Mouse (Mus musculus) liver, embryonic 12.5 days (tissue): ENCODE data around the gene Taf5l. TPM values are rescaled to one million over a fixed set of nuclear protein-coding genes. Genes with fewer than 3 reads are reported as not detected.

Source experiments
- ATAC-seq: fragments of 200-750 bp; cut with Nextera tagmentation; 2 replicates; pipeline ENCODE4 v1.8.0; 2017; ENCODE audit warnings: moderate number of reproducible peaks, mild to moderate bottlenecking, moderate library complexity
- H3K27ac ChIP-seq: fragments of 300-500 bp; sonication (generic); 2 replicates; pipeline ENCODE4 v1.5.1; 2016; ENCODE audit warnings: mild to moderate bottlenecking
- H3K27me3 ChIP-seq: fragments of 300-500 bp; sonication (generic); replicated peaks from 2 replicates; pipeline ENCODE4 v1.6.1; 2016; ENCODE audit warnings: mild to moderate bottlenecking, moderate library complexity
- H3K36me3 ChIP-seq: fragments of 300-500 bp; sonication (generic); 2 replicates; pipeline ENCODE4 v1.6.1; 2016; ENCODE audit warnings: mild to moderate bottlenecking, moderate library complexity
- H3K4me1 ChIP-seq: fragments of 300-500 bp; sonication (generic); 2 replicates; pipeline ENCODE4 v1.6.1; 2016
- H3K4me2 ChIP-seq: fragments of 300-500 bp; sonication (generic); 2 replicates; pipeline ENCODE4 v1.6.1; 2016; ENCODE audit warnings: mild to moderate bottlenecking, moderate library complexity
- H3K4me3 ChIP-seq: fragments of 300-500 bp; sonication (generic); 2 replicates; pipeline ENCODE4 v1.5.1; 2016; ENCODE audit warnings: mild to moderate bottlenecking, moderate library complexity
- H3K9ac ChIP-seq: fragments of 300-500 bp; sonication (generic); 2 replicates; pipeline ENCODE4 v1.6.1; 2016; ENCODE audit warnings: mild to moderate bottlenecking, moderate library complexity
- H3K9me3 ChIP-seq: fragments of 300-500 bp; sonication (generic); replicated peaks from 2 replicates; pipeline ENCODE4 v1.6.1; 2016; ENCODE audit warnings: mild to moderate bottlenecking, moderate library complexity
- WGBS: fragments of 180-500 bp; shearing (Covaris S2); methylation state at CpG from one replicate; pipeline ENCODE4 v1.1.7; 2016; ENCODE audit not compliant: insufficient replicate concordance; 5-methylcytosine and 5-hydroxymethylcytosine counted together
- polyA plus RNA-seq: library from polyadenylated mRNA; unstranded; fragments of >200 nt; fragmentation: Nextera tagmentation; extraction: Ambion mirVana; gene quantifications from 2 replicates; pipeline ENCODE4 v1.2.1, GENCODE M21; 2016

Gene Taf5l
- polyA plus RNA-seq, 1 experiment from 2014 or later = 47.2 TPM

- H3K9me3 ChIP-seq = no peaks in the 10 kb centered on the region
- H3K9ac ChIP-seq = no peak overlapping the region
- H3K27me3 ChIP-seq = no peaks in the 10 kb centered on the region
- H3K4me1 ChIP-seq = peaks cover 28% of the 10 kb centered on the region
- peaks cover 85% of the 10 kb centered on the region for H3K36me3 ChIP-seq
- no peak overlapping the region for H3K4me3 ChIP-seq
- H3K4me2 ChIP-seq = no peak overlapping the region
- no peak overlapping the region for H3K27ac ChIP-seq
- no peak for ATAC-seq
- 78% methylated on average over 6 of the region's 6 CpGs for WGBS
Measured at GRCm38 (mm10) chr8:124007829-124008228, 13.4 kb downstream of the Taf5l start.

DNA sequence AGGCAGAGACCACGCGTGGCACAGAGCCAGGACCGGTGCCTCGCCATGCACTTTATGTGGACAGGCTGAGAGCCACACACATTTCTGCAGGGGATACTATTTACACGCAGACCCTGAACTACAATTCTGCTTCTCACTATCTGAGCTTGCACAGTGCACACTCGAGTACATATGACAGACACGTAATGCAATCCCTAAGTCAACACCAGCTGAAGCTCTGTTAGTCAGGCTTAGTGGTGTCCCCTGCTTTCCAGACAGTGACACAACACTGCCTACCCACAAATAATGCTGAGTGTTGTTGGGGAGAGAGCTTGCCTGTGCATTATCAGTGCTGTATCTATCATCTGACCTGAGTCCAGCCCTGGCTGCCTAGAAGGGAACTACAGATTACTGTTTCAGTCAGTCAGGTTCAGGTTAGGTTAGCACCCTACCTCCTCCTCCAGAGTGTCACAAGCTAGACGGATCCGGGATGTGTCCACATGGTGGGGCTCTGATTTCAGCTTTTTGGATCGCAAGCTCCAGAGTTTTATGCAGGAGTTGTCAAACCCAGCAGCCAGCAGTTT is 18.6 kb downstream of the Taf5l start:
- no peak overlapping the region for H3K4me2 ChIP-seq
- no peaks in the 10 kb centered on the region for H3K27me3 ChIP-seq
- no peak overlapping the region for H3K4me3 ChIP-seq
- no peak overlapping the region; the same call in 1 of the 2 replicates for H3K9ac ChIP-seq
- 93% methylated on average over 10 of the region's 10 CpGs for WGBS
- H3K9me3 ChIP-seq = no peaks in the 10 kb centered on the region
- peaks cover 99% of the 10 kb centered on the region for H3K36me3 ChIP-seq
- 0 out of 2 replicates have a peak, but pooled peaks cover 7% of the 10 kb centered on the region for H3K4me1 ChIP-seq
- peak; percentile 27; the same call in 1 of the 2 replicates for ATAC-seq
- H3K27ac ChIP-seq = no peak overlapping the region

- Histone ChIP-seq H3K4me2 (no peak overlapping the region), H3K27ac (no peak overlapping the region), H3K9me3 (no peaks in the 10 kb centered on the region), H3K4me3 (no peak overlapping the region), H3K4me1 (0 out of 2 replicates have a peak, but pooled peaks cover 7% of the 10 kb centered on the region), H3K36me3 (peaks cover 96% of the 10 kb centered on the region), H3K9ac (no peak overlapping the region), H3K27me3 (no peaks in the 10 kb centered on the region)
- ATAC-seq = no peak
- WGBS = 95% methylated on average over 2 of the region's 2 CpGs
Measured at GRCm38 (mm10) chr8:123999568-123999967, 21.6 kb downstream of the Taf5l start.

DNA sequence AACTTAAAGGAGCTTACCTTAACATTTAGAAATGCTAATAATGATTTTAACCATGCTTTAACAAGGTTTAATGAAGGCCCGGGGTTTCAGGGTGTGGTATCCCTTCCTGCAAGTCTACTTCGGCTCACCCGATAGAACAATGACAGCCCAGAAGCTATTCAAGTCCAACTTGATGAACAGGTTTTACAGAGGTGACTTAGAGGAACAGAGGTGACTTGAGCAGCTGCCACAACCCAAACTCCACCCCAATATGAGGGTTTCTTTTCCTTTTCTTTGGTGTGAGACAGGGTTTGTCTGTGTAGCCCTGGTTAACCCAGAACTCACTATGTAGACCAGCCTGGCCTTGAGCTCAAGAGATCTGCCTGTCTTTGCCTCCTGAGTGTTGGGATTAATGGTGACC is 27.2 kb downstream of the Taf5l start:
- Histone ChIP-seq H3K36me3 (peaks cover 61% of the 10 kb centered on the region), H3K4me2 (no peak overlapping the region), H3K9ac (no peak overlapping the region), H3K27me3 (no peaks in the 10 kb centered on the region), H3K4me1 (peaks cover 47% of the 10 kb centered on the region), H3K9me3 (no peaks in the 10 kb centered on the region), H3K4me3 (no peak overlapping the region), H3K27ac (no peak overlapping the region)
- 81% methylated on average over 3 of the region's 3 CpGs for WGBS
- ATAC-seq = no peak

DNA sequence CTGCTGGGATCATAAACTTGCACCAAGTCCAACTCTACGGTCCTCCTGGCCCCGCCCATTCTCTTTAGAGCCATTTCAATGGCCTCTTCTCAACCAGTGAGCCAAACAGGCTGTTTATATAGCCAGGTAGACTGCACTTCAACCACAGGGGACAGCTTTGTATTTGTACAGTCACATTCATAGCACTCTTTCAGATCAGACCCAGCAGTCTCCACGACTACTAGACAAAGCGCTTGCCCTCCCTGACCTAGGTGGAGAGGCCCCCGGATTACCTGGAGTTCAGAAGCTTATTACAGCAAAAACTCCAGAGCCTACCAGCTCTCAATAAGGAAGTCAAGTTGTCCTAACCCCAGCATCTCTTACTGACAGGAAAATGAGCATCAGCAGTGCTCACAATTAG is 27.6 kb downstream of the Taf5l start:
- H3K27ac ChIP-seq = no peak overlapping the region
- no peaks in the 10 kb centered on the region for H3K27me3 ChIP-seq
- no peak overlapping the region for H3K4me2 ChIP-seq
- no peak overlapping the region for H3K4me3 ChIP-seq
- no peaks in the 10 kb centered on the region for H3K9me3 ChIP-seq
- H3K9ac ChIP-seq = no peak overlapping the region
- ATAC-seq = no peak
- peaks cover 57% of the 10 kb centered on the region for H3K36me3 ChIP-seq
- H3K4me1 ChIP-seq = peaks cover 51% of the 10 kb centered on the region
- 86% methylated on average over 5 of the region's 5 CpGs for WGBS

DNA sequence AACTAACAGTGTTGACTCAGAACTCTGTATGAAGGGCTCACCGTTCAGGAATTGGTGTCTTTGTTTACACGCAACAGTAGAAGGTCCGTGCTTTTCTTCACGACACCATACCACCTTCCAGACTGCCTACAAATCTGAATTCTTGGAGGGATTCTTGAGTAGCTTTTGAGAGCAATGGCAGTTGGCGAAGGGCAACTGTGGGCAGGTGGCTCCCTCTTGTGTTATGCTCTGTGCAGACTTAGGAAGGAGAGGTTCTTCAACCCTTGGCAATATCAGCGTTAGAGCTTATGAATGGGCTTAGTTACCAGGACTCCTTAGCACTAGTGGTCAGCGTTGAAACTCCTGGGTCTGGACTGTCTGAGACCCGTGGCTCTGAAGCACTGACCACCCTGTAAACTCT is 28.6 kb downstream of the Taf5l start:
- Histone ChIP-seq H3K4me1 (peaks cover 59% of the 10 kb centered on the region), H3K36me3 (peaks cover 48% of the 10 kb centered on the region), H3K27me3 (no peaks in the 10 kb centered on the region), H3K9ac (no peak overlapping the region), H3K4me2 (no peak overlapping the region), H3K27ac (peak overlapping the region; percentile 76), H3K9me3 (no peaks in the 10 kb centered on the region), H3K4me3 (no peak overlapping the region)
- 73% methylated on average over 8 of the region's 8 CpGs for WGBS
- ATAC-seq = no peak

GRCm38 (mm10) chr8:123990277-123991049 is 30.7 kb downstream of the Taf5l start:
- Histone ChIP-seq H3K9ac (peak overlapping the region; percentile 77), H3K36me3 (peaks cover 29% of the 10 kb centered on the region), H3K27ac (peak overlapping the region; percentile 99), H3K4me3 (peak overlapping the region; percentile 39), H3K9me3 (no peaks in the 10 kb centered on the region), H3K4me2 (peak overlapping the region; percentile 82), H3K27me3 (no peaks in the 10 kb centered on the region), H3K4me1 (peaks cover 80% of the 10 kb centered on the region)
- peak; percentile 50 for ATAC-seq
- 27% methylated on average over 13 of the region's 13 CpGs for WGBS

- Histone ChIP-seq H3K36me3 (peaks cover 16% of the 10 kb centered on the region), H3K9me3 (no peaks in the 10 kb centered on the region), H3K27ac (peak overlapping the region; percentile 99), H3K4me2 (peak overlapping the region; percentile 82), H3K9ac (peak overlapping the region; percentile 77), H3K27me3 (no peaks in the 10 kb centered on the region), H3K4me1 (peaks cover 89% of the 10 kb centered on the region), H3K4me3 (peak overlapping the region; percentile 39)
- ATAC-seq = peak; percentile 59
- 14% methylated on average over 7 of the region's 7 CpGs for WGBS
Measured at GRCm38 (mm10) chr8:123989128-123989527, 32.1 kb downstream of the Taf5l start.

GRCm38 (mm10) chr8:123988605-123989038 is 32.6 kb downstream of the Taf5l start:
- Histone ChIP-seq H3K27me3 (no peaks in the 10 kb centered on the region), H3K36me3 (peaks cover 11% of the 10 kb centered on the region), H3K9me3 (no peaks in the 10 kb centered on the region), H3K4me1 (peaks cover 94% of the 10 kb centered on the region), H3K27ac (peak overlapping the region; percentile 99), H3K4me3 (peak overlapping the region; percentile 39), H3K4me2 (peak overlapping the region; percentile 82), H3K9ac (peak overlapping the region; percentile 77)
- peak; percentile 91 for ATAC-seq
- WGBS = 7% methylated on average over 6 of the region's 6 CpGs

- H3K4me3 ChIP-seq = peak within 1 kb of the TSS; percentile 74
- H3K27me3 ChIP-seq = no peaks in the 10 kb centered on the region
- peaks cover 86% of the 10 kb centered on the region for H3K4me1 ChIP-seq
- peak within 1 kb of the TSS; percentile 99 for H3K27ac ChIP-seq
- ATAC-seq = peak; percentile 84
- under 1% methylated on average over 51 of the region's 56 CpGs for WGBS
- H3K9ac ChIP-seq = peak within 1 kb of the TSS; percentile 95
- no peaks in the 10 kb centered on the region for H3K9me3 ChIP-seq
- peaks cover 35% of the 10 kb centered on the region for H3K36me3 ChIP-seq
- H3K4me2 ChIP-seq = peak within 1 kb of the TSS; percentile 82
Measured at GRCm38 (mm10) chr8:123982826-123983400, 38.3 kb downstream of the Taf5l start, which contains the start of gene Abcb10. Abcb10 (minus strand) TSS chr8:123983122.

DNA sequence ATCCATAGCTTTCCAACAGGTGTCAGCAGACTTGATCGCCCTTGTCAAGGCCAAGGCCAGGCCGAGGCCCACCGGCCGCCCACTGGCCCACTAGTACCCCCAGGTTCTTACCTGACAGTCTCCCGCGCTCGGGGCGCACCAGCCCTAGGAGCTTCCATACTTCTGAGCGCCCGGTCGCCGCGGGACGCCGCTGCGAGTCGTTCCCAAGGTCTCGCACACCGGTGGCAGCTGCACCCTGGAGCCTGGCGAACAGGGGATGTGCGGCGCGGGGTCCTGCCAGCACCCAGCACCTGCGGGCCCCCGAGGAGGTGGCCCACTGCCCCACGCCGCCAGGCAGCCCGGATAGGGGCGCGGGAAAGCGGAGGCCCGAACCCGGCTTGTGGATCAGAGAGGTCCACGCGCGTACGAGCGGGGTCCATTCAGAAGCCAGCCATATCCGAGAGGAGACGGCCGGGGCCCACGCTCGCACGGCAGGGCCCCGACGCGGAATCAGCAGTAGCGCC is 38.9 kb downstream of the Taf5l start:
- under 1% methylated on average over 48 of the region's 48 CpGs for WGBS
- H3K9me3 ChIP-seq = no peaks in the 10 kb centered on the region
- no peaks in the 10 kb centered on the region for H3K27me3 ChIP-seq
- peak overlapping the region; percentile 99 for H3K27ac ChIP-seq
- H3K9ac ChIP-seq = peak overlapping the region; percentile 95
- peaks cover 41% of the 10 kb centered on the region for H3K36me3 ChIP-seq
- peaks cover 86% of the 10 kb centered on the region for H3K4me1 ChIP-seq
- H3K4me2 ChIP-seq = peak overlapping the region; percentile 82
- H3K4me3 ChIP-seq = peak overlapping the region; percentile 74
- no peak for ATAC-seq

- Histone ChIP-seq H3K9me3 (no peaks in the 10 kb centered on the region), H3K27ac (peak overlapping the region; percentile 99), H3K4me3 (peak overlapping the region; percentile 74), H3K27me3 (no peaks in the 10 kb centered on the region), H3K4me2 (peak overlapping the region; percentile 82), H3K4me1 (peaks cover 86% of the 10 kb centered on the region), H3K36me3 (peaks cover 48% of the 10 kb centered on the region), H3K9ac (peak overlapping the region; percentile 95)
- no peak for ATAC-seq
- WGBS = 30% methylated on average over 4 of the region's 4 CpGs
Measured at GRCm38 (mm10) chr8:123981674-123982073, 39.5 kb downstream of the Taf5l start.
